Mouse (Mus musculus): ENCODE measurements around the gene Tcf12.

The Tcf12 gene

GRCm38 (mm10) chr9:72111622-72112550 is at the start of gene Tcf12:
Gene Tcf12, minus strand, starts transcription at chr9:72111871.
- peak; percentile 42 for DNase-seq (ENCODE audit: low read depth, low spot score)

- DNase-seq (ENCODE audit: low read depth, low spot score) = no peak
These were observed 46.7 kb upstream of the Tcf12 start for GRCm38 (mm10) chr9:72158392-72158791.

GRCm38 (mm10) chr9:72157091-72157490 is 45.4 kb upstream of the Tcf12 start:
- DNase-seq (ENCODE audit: low read depth, low spot score) = no peak

- no peak for DNase-seq (ENCODE audit: low read depth, low spot score)
These were observed 43.8 kb upstream of the Tcf12 start for GRCm38 (mm10) chr9:72155250-72156138.

- DNase-seq (ENCODE audit: low read depth, low spot score) = no peak
These were observed 32.5 kb upstream of the Tcf12 start for GRCm38 (mm10) chr9:72144148-72144547.

GRCm38 (mm10) chr9:72137899-72138298 is 26.2 kb upstream of the Tcf12 start:
- no peak for DNase-seq (ENCODE audit: low read depth, low spot score)

GRCm38 (mm10) chr9:72133772-72134245 is 22.1 kb upstream of the Tcf12 start:
- no peak for DNase-seq (ENCODE audit: low read depth, low spot score)

- peak; percentile 36 for DNase-seq (ENCODE audit: low read depth, low spot score)
These were observed 21.6 kb upstream of the Tcf12 start for GRCm38 (mm10) chr9:72133089-72133771.

- peak; percentile 26 for DNase-seq (ENCODE audit: low read depth, low spot score)
These were observed 21.0 kb upstream of the Tcf12 start for GRCm38 (mm10) chr9:72132728-72133088.

- no peak for DNase-seq (ENCODE audit: low read depth, low spot score)
These were observed 18.2 kb upstream of the Tcf12 start for GRCm38 (mm10) chr9:72129884-72130283.

GRCm38 (mm10) chr9:72125442-72125841 is 13.8 kb upstream of the Tcf12 start:
- no peak for DNase-seq (ENCODE audit: low read depth, low spot score)

GRCm38 (mm10) chr9:72118490-72118889 is 6.8 kb upstream of the Tcf12 start:
- no peak for DNase-seq (ENCODE audit: low read depth, low spot score)

GRCm38 (mm10) chr9:72111004-72111621 is 558 bp downstream of the Tcf12 start:
- DNase-seq (ENCODE audit: low read depth, low spot score) = peak; percentile 15

GRCm38 (mm10) chr9:72110627-72111003 is 1.1 kb downstream of the Tcf12 start:
- DNase-seq (ENCODE audit: low read depth, low spot score) = peak; percentile 15

GRCm38 (mm10) chr9:72103471-72103870 is 8.2 kb downstream of the Tcf12 start:
- DNase-seq (ENCODE audit: low read depth, low spot score) = no peak

GRCm38 (mm10) chr9:72099945-72100685 is 11.6 kb downstream of the Tcf12 start:
- no peak for DNase-seq (ENCODE audit: low read depth, low spot score)

- DNase-seq (ENCODE audit: low read depth, low spot score) = no peak
These were observed 13.6 kb downstream of the Tcf12 start for GRCm38 (mm10) chr9:72098056-72098455.

- no peak for DNase-seq (ENCODE audit: low read depth, low spot score)
These were observed 14.6 kb downstream of the Tcf12 start for GRCm38 (mm10) chr9:72097083-72097482.

GRCm38 (mm10) chr9:72094675-72095074 is 17.0 kb downstream of the Tcf12 start:
- no peak for DNase-seq (ENCODE audit: low read depth, low spot score)

GRCm38 (mm10) chr9:72092191-72092590 is 19.5 kb downstream of the Tcf12 start:
- no peak for DNase-seq (ENCODE audit: low read depth, low spot score)
